Mouse (Mus musculus) cerebellum, adult 2 months (tissue): ENCODE results near the gene Qtrt2.

Source experiments
- CTCF ChIP-seq: fragments of 200-500 bp; IDR thresholded peaks from 2 replicates; pipeline ENCODE4 v1.5.1; 2011; ENCODE audit warnings: low read depth, mild to moderate bottlenecking, control low read depth, low read length, moderate library complexity, borderline replicate concordance; ENCODE audit not compliant: insufficient read depth
- POLR2A ChIP-seq: fragments of 200-500 bp; IDR thresholded peaks from 2 replicates; pipeline ENCODE4 v1.6.1; 2011; ENCODE audit warnings: low read length, control low read depth, borderline replicate concordance; ENCODE audit not compliant: insufficient read depth

DNA sequence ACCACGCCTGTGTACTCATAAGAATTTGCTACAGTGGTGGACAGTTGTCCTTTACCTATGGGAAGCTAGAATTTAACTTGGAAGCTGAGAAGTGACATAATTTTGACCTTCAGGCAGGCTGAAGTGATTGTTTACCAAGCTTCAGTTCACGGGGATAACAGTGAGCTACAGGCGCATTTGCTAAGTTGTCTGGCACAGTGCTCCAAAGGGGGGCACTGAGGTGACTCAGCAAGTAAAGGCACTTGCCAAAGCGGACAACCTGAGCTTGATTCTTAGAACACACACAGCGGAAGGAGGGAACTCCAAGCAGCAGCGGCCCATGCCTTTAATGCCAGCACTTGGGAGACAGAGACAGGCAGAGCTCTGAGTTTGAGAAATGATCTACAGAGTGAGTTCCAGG, 66.0 kb downstream of the Qtrt2 start:
- TF ChIP-seq POLR2A (no peak), CTCF (no peak)
